Mouse (Mus musculus) MEL (cell line): ENCODE data around the gene Fanci.

Experiments
- CTCF ChIP-seq, 3 experiments: IDR thresholded peaks in 2 of 3; conservative IDR thresholded peaks in 1 of 3; 2 replicates each; pipeline ENCODE4 v1.5.1; 2011 to 2012; ENCODE audit warnings: low read length in 3 of 3, low read depth in 2 of 3, mild to moderate bottlenecking in 2 of 3, improper control_type of control experiment in 1 of 3, inconsistent platforms in 1 of 3, mixed read lengths in 1 of 3, moderate library complexity in 1 of 3; ENCODE audit not compliant: control insufficient read depth in 1 of 3, insufficient read depth in 1 of 3, poor library complexity in 1 of 3, severe bottlenecking in 1 of 3
- MAFK ChIP-seq: IDR thresholded peaks from 2 replicates; pipeline ENCODE4 v1.6.1; 2011; ENCODE audit warnings: low read depth, mild to moderate bottlenecking, low read length, improper control_type of control experiment, borderline replicate concordance
- NRF1 ChIP-seq: IDR thresholded peaks from 2 replicates; pipeline ENCODE4 v1.6.1; 2014; ENCODE audit warnings: low read depth, mild to moderate bottlenecking, inconsistent platforms, low read length, improper control_type of control experiment, moderate library complexity; ENCODE audit not compliant: poor library complexity, insufficient read depth, severe bottlenecking
- SIN3A ChIP-seq: IDR thresholded peaks from 2 replicates; pipeline ENCODE4 v1.6.1; 2012; ENCODE audit warnings: low read length, improper control_type of control experiment, inconsistent platforms
- SMC3 ChIP-seq: IDR thresholded peaks from 2 replicates; pipeline ENCODE4 v1.6.1; 2011; ENCODE audit warnings: low read depth, low read length, improper control_type of control experiment

DNA sequence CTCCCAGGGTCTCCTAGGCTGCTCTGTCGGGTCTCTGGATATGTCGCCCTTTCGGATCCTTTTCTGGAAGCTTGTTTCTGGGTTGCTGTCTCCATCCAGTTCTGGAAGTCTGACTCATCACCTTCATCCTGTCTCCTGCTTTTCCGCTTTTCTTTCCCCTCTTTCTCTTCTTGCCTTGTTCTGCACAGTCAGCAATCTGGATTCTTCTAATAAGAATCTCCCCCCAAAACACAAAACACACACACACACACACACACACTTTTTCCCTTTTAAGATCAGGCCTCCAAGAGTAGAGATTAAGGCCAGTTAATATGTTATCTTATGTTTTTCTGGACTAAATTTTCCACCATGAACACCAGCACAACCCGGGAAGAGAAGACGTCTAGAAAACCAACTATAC, 106.6 kb downstream of the Fanci start:
- TF ChIP-seq NRF1 = no peak
- TF ChIP-seq CTCF (IDR thresholded peaks at IDR 0.05 in 2 of 3, conservative IDR thresholded peaks at IDR 0.05 in 1 of 3; ENCODE audit: control insufficient read depth in 1 of 3, insufficient read depth in 1 of 3, low read depth in 2 of 3, low read length in 3 of 3, poor library complexity in 1 of 3, severe bottlenecking in 1 of 3) = no peak
- TF ChIP-seq SIN3A = no peak
- TF ChIP-seq SMC3 = no peak
- no peak for TF ChIP-seq MAFK
